Mouse (Mus musculus): Measurements from ENCODE around the gene Papln.

Papln gene

GRCm38 (mm10) chr12:83763311-83764043 lies at the start of gene Papln:
Gene Papln, plus strand, starts transcription at chr12:83763634.
- no peak for DNase-seq (ENCODE audit: low spot score)

- peak; percentile 65 for DNase-seq (ENCODE audit: low spot score)
Observed at GRCm38 (mm10) chr12:83713749-83714148, 49.7 kb upstream of the Papln start.

GRCm38 (mm10) chr12:83716416-83717184 lies 46.8 kb upstream of the Papln start:
- DNase-seq (ENCODE audit: low spot score) = no peak

- no peak for DNase-seq (ENCODE audit: low spot score)
Observed at GRCm38 (mm10) chr12:83719431-83719830, 44.0 kb upstream of the Papln start.

- no peak for DNase-seq (ENCODE audit: low spot score)
Observed at GRCm38 (mm10) chr12:83721281-83721680, 42.2 kb upstream of the Papln start.

DNA sequence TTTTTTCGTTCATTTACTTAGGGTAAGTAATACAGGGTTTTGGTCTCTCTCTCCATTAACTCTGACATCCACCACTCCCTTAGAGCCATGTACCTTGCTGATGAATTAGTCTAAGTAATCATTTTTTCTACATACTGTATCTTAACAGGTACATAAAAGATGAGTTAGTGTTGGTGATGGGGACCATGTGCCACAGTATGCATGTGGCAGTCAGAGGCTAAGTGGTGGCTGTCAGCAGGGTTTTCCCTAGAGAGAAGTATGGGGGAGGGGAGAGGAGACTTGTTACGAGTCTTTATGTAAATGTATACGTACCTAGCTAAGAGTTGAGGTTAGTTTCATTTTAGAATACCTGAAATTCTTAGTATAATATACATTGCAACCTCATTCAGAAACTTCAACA lies 40.4 kb upstream of the Papln start:
- DNase-seq (ENCODE audit: low spot score) = no peak

GRCm38 (mm10) chr12:83726510-83727308 lies 36.7 kb upstream of the Papln start:
- no peak for DNase-seq (ENCODE audit: low spot score)

DNA sequence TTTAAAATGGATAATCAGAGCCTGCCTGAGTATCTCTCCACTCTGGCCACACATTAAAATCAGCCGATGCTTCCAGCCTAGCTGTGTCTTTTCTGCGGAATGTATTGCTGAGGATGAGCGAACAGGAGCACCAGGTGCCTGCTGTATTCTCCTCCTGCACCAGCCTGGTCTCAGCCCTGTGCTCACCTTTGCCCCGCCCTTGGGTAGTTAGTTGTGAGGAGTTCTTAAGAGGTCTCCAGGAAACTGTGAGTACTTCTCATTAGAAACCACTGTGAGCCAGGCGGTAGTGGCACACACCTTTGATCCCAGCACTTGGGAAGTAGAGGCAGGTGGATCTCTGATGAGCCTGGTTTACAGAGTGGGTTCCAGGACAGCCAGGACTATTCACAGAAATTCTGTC lies 31.2 kb upstream of the Papln start:
- no peak for DNase-seq (ENCODE audit: low spot score)

- DNase-seq (ENCODE audit: low spot score) = no peak
Observed at GRCm38 (mm10) chr12:83734047-83734446, 29.4 kb upstream of the Papln start.

GRCm38 (mm10) chr12:83736236-83736635 lies 27.2 kb upstream of the Papln start:
- no peak for DNase-seq (ENCODE audit: low spot score)

- DNase-seq (ENCODE audit: low spot score) = no peak
Observed at GRCm38 (mm10) chr12:83738651-83739050, 24.8 kb upstream of the Papln start.

- DNase-seq (ENCODE audit: low spot score) = no peak
Observed at GRCm38 (mm10) chr12:83741722-83742121, 21.7 kb upstream of the Papln start.

DNA sequence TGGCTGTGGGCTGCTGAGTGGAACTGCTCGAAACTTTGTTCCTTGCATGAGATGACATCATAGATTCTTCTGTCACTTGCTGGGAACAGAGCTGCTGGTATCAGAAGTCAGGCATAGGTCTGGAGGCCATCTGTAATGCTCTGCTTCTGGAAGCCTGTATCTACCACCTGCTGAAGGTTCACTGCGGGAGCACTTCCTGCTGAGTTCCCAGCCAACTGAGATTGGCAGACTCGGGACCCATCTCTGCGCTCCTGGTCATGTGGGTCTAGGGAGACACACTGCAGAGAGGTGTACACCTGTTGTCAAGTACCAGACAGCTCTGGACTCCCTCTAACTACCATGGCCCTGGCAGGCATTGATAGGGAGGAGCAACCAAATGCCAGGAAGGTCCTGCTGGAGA lies 20.6 kb upstream of the Papln start:
- no peak for DNase-seq (ENCODE audit: low spot score)

DNA sequence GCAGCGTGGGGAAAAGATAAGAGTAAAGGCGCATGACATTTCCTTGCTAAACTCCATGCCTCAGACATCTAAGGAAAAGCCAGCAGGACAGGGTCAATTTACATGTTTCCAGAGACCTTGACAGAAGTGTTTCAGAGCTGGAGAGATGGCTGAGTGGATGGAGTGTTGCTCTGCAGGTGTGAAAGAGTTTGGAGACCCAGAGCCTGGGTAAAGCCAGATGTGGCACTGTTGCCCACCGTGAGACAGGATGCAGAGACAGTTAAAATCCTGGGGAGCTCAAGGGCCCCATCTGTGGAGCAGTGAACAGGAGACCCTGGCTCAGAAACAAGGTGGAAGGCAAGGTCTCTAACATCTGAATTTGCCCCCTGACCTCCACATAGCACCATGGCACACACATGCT lies 19.7 kb upstream of the Papln start:
- no peak for DNase-seq (ENCODE audit: low spot score)

GRCm38 (mm10) chr12:83749186-83749585 lies 14.2 kb upstream of the Papln start:
- DNase-seq (ENCODE audit: low spot score) = no peak

- no peak for DNase-seq (ENCODE audit: low spot score)
Observed at GRCm38 (mm10) chr12:83752495-83752894, 10.9 kb upstream of the Papln start.

- no peak for DNase-seq (ENCODE audit: low spot score)
Observed at GRCm38 (mm10) chr12:83758735-83759134, 4.7 kb upstream of the Papln start.

GRCm38 (mm10) chr12:83760201-83760600 lies 3.2 kb upstream of the Papln start:
- no peak for DNase-seq (ENCODE audit: low spot score)

GRCm38 (mm10) chr12:83762706-83763105 lies 728 bp upstream of the Papln start:
- DNase-seq (ENCODE audit: low spot score) = peak; percentile 16

- DNase-seq (ENCODE audit: low spot score) = no peak
Observed at GRCm38 (mm10) chr12:83764044-83764365, 571 bp downstream of the Papln start.

DNA sequence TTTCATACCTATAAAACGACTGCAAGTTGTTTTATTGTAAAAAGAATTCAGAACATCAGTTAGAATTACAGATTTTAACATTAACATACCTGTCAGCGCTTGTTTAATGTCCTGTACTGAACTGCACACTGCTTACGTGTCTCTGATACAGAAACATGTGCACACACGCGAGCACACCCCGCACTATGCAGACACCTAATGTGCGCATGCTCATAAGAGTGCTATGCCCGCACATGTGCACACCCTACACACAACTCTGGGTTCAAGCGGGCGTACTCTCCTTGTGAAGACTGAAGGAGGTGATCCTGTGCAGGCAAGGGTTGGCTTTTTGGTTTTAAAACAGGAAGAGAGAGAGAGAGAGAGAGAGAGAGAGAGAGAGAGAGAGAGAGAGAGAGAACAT lies 1.1 kb downstream of the Papln start:
- no peak for DNase-seq (ENCODE audit: low spot score)

DNA sequence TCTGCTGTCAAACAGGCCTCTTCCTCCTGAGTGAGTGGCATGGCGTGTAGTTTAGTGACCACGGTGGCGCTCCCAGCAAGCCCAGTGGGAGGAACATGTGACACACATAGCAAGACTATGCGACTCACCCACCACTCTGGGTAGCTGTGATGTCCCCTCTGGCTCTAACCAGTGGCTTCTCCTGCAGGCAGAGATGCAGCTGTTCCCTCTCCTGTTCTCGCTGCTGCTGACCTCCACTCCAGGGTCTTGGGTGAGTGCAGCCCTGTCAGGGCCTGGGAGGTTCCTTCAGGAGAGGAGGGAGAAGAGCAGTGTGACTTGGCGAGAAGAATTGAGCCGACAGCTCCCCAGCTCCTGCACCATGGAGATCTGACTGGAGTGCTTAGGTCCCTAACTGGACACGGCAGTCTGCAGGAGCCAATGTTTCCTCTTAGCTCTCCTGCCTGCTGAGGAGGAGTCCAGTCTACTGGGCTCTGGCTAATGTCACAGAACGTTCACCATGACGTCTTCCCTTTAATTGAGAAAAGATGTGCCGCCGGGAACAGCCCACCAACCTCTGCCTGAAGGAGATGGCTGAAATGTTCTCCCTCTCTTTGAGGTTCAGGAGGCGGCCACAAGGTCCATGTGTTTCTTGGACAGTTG lies 2.6 kb downstream of the Papln start:
- DNase-seq (ENCODE audit: low spot score) = no peak
